Mouse (Mus musculus) brown adipose tissue, adult 24 weeks (tissue): ENCODE data around the gene Fam198b. TPM values are rescaled to one million over a fixed set of nuclear protein-coding genes. Genes with fewer than 3 reads are reported as not detected.
A peak's percentile ranks its signal among the peaks of the same experiment; 100 is the strongest.
"Not testable (repeated sequence)": the region's sequence is repeated elsewhere in the genome, so short reads cannot be mapped to it uniquely, and the experiment has no call there.

ENCODE experiments used
- H3K27ac ChIP-seq: fragments of 200-500 bp; replicated peaks from 2 replicates; pipeline ENCODE4 v1.5.1; 2012; ENCODE audit warnings: low read depth, mild to moderate bottlenecking, low read length
- H3K4me1 ChIP-seq: fragments of 200-500 bp; 2 replicates; pipeline ENCODE4 v1.6.1; 2012; ENCODE audit warnings: low read length, mixed read lengths; ENCODE audit not compliant: control insufficient read depth, insufficient read depth, insufficient read length
- H3K4me3 ChIP-seq: fragments of 200-500 bp; 2 replicates; pipeline ENCODE4 v1.5.1; 2012; ENCODE audit warnings: low read depth, mild to moderate bottlenecking, low read length, moderate library complexity; ENCODE audit not compliant: insufficient read depth
- polyA plus RNA-seq: library from polyadenylated mRNA; stranded (reverse); fragments of >200 nt; gene quantifications from 2 replicates; pipeline ENCODE4 v1.2.4, GENCODE M21; 2012; ENCODE audit not compliant: missing spikeins, insufficient read depth, insufficient read length

The Fam198b gene
- polyA plus RNA-seq, 1 experiment, result 7.6 TPM

- H3K4me3 ChIP-seq, result no peak overlapping the region
- H3K4me1 ChIP-seq, result peaks cover 5% of the 10 kb centered on the region; the same call in 1 of the 2 replicates
- no peak overlapping the region for H3K27ac ChIP-seq
Measured at GRCm38 (mm10) chr3:79968426-79968825, 84.1 kb downstream of the Fam198b start.

GRCm38 (mm10) chr3:79969536-79969935, 85.2 kb downstream of the Fam198b start:
- not testable (repeated sequence) for H3K4me1 ChIP-seq, H3K4me3 ChIP-seq, H3K27ac ChIP-seq

GRCm38 (mm10) chr3:79970070-79970469, 85.7 kb downstream of the Fam198b start:
- Histone ChIP-seq H3K4me1 (peaks cover 5% of the 10 kb centered on the region), H3K4me3 (no peak overlapping the region), H3K27ac (no peak overlapping the region)

- H3K27ac ChIP-seq, result no peak overlapping the region
- H3K4me1 ChIP-seq, result peaks cover 5% of the 10 kb centered on the region
- no peak overlapping the region for H3K4me3 ChIP-seq
Measured at GRCm38 (mm10) chr3:79970498-79970897, 86.2 kb downstream of the Fam198b start.

GRCm38 (mm10) chr3:79971542-79971941, 87.2 kb downstream of the Fam198b start:
- no peak overlapping the region; the same call in 1 of the 2 replicates for H3K27ac ChIP-seq
- H3K4me1 ChIP-seq, result peaks cover 9% of the 10 kb centered on the region
- no peak overlapping the region for H3K4me3 ChIP-seq

GRCm38 (mm10) chr3:79976786-79977185, 92.5 kb downstream of the Fam198b start:
- H3K4me1 ChIP-seq, result peaks cover 11% of the 10 kb centered on the region; the same call in 1 of the 2 replicates
- H3K27ac ChIP-seq, result no peak overlapping the region; the same call in 1 of the 2 replicates
- no peak overlapping the region for H3K4me3 ChIP-seq

- Histone ChIP-seq H3K27ac (peak overlapping the region; percentile 93), H3K4me3 (no peak overlapping the region), H3K4me1 (peaks cover 11% of the 10 kb centered on the region; the same call in 1 of the 2 replicates)
Measured at GRCm38 (mm10) chr3:79977656-79978450, 93.5 kb downstream of the Fam198b start.

- H3K27ac ChIP-seq, result peak overlapping the region; percentile 39; the same call in 1 of the 2 replicates
- H3K4me3 ChIP-seq, result no peak overlapping the region
Measured at GRCm38 (mm10) chr3:79980714-79981113, 96.4 kb downstream of the Fam198b start.

GRCm38 (mm10) chr3:79983961-79984419, 99.7 kb downstream of the Fam198b start:
- peak overlapping the region; percentile 61; the same call in 1 of the 2 replicates for H3K27ac ChIP-seq

More at GRCm38 (mm10) chr3:79980714-79981113, 96.4 kb downstream of the Fam198b start:
- peaks cover 13% of the 10 kb centered on the region; the same call in 1 of the 2 replicates for H3K4me1 ChIP-seq

GRCm38 (mm10) chr3:79984542-79984941, 100.2 kb downstream of the Fam198b start:
- H3K27ac ChIP-seq, result peak overlapping the region; percentile 61; the same call in 1 of the 2 replicates
- no peak overlapping the region for H3K4me3 ChIP-seq

More at GRCm38 (mm10) chr3:79983961-79984419, 99.7 kb downstream of the Fam198b start:
- Histone ChIP-seq H3K4me3 (no peak overlapping the region), H3K4me1 (peaks cover 5% of the 10 kb centered on the region; the same call in 1 of the 2 replicates)

GRCm38 (mm10) chr3:79989250-79989649, 104.9 kb downstream of the Fam198b start:
- Histone ChIP-seq H3K27ac (no peak overlapping the region), H3K4me3 (no peak overlapping the region), H3K4me1 (peaks cover 4% of the 10 kb centered on the region; the same call in 1 of the 2 replicates)

More at GRCm38 (mm10) chr3:79984542-79984941, 100.2 kb downstream of the Fam198b start:
- H3K4me1 ChIP-seq, result peaks cover 5% of the 10 kb centered on the region; the same call in 1 of the 2 replicates

GRCm38 (mm10) chr3:79989911-79990310, 105.6 kb downstream of the Fam198b start:
- peaks cover 3% of the 10 kb centered on the region; the same call in 1 of the 2 replicates for H3K4me1 ChIP-seq
- H3K4me3 ChIP-seq, result no peak overlapping the region
- H3K27ac ChIP-seq, result no peak overlapping the region; the same call in 1 of the 2 replicates

- Histone ChIP-seq H3K4me1 (peaks cover 3% of the 10 kb centered on the region; the same call in 1 of the 2 replicates), H3K27ac (no peak overlapping the region), H3K4me3 (no peak overlapping the region)
Measured at GRCm38 (mm10) chr3:79990480-79990879, 106.1 kb downstream of the Fam198b start.

GRCm38 (mm10) chr3:79994029-79994539, 109.8 kb downstream of the Fam198b start:
- H3K4me1 ChIP-seq, result peaks cover 3% of the 10 kb centered on the region; the same call in 1 of the 2 replicates
- H3K27ac ChIP-seq, result 0 out of 2 replicates have a peak overlapping the region, but pooled peaks have one; percentile 29
- no peak overlapping the region for H3K4me3 ChIP-seq

- Histone ChIP-seq H3K4me3 (no peak overlapping the region), H3K27ac (no peak overlapping the region), H3K4me1 (peaks cover 3% of the 10 kb centered on the region; the same call in 1 of the 2 replicates)
Measured at GRCm38 (mm10) chr3:79995726-79996125, 111.4 kb downstream of the Fam198b start.
